Mouse (Mus musculus): ENCODE measurements around the gene AL731706.1. TPM values are rescaled to one million over a fixed set of nuclear protein-coding genes. Genes with fewer than 3 reads are reported as not detected.

AL731706.1 gene
- polyA plus RNA-seq, 1 experiment from 2014 or later = 21.9 TPM

- Histone ChIP-seq H3K36me3 (no peaks in the 10 kb centered on the region), H3K4me3 (no peak overlapping the region), H3K27ac (replicated peaks) (no peak overlapping the region), H3K4me2 (no peak overlapping the region), H3K9ac (no peak overlapping the region), H3K27me3 (no peaks in the 10 kb centered on the region), H3K4me1 (replicated peaks) (no peaks in the 10 kb centered on the region), H3K9me3 (no peaks in the 10 kb centered on the region)
- 79% methylated on average over 3 of the region's 3 CpGs for WGBS
- ATAC-seq (ENCODE audit: low FRiP score, low read depth) = no peak
These were observed 58.3 kb downstream of the AL731706.1 start for GRCm38 (mm10) chr2:136832936-136833335.

Other genes starting within 250 kb of the AL731706.1 start
- gene Snap25, start 177.9 kb downstream of the AL731706.1 start, polyA plus RNA-seq (2015; fragmentation: Nextera tagmentation; extraction: Ambion mirVana) = 224 and 276 TPM in 2 replicates
- gene AL731706.2, start 5.7 kb downstream of the AL731706.1 start, polyA plus RNA-seq (2015; fragmentation: Nextera tagmentation; extraction: Ambion mirVana) = 34.1 and 36.1 TPM in 2 replicates
- 11.3 and 13.1 TPM in 2 replicates for gene Slx4ip, start 171 bp downstream of the AL731706.1 start, polyA plus RNA-seq (2015; fragmentation: Nextera tagmentation; extraction: Ambion mirVana)
- gene Mkks, start within 50 bp of the AL731706.1 start, polyA plus RNA-seq (2015; fragmentation: Nextera tagmentation; extraction: Ambion mirVana) = 12.4 and 13.2 TPM in 2 replicates
- 10.6 and 12.3 TPM in 2 replicates for gene Jag1, start 225.3 kb upstream of the AL731706.1 start, polyA plus RNA-seq (2015; fragmentation: Nextera tagmentation; extraction: Ambion mirVana)